ENCODE assay signal across 8 mouse cellular contexts in the genomic region with DNA sequence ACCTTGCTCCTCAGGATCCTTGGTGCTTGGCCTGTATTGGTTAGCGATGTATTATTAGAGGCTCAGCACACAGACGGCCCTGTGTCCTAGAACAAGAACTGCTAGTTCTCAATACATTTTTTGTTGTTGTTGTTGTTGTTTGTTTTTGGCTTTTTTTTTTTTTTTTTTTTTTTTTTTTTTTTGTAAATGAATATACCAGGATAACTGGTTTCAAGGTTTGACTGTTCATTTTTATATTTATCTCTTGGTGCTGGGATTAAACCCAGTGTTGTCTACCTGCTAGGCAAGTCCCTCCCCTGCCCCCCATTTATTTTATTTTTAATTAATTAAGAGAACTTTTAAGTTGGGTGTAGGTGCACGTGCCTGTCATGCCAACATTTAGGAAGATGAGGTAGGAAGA. TPM values are rescaled to one million over a fixed set of nuclear protein-coding genes. Genes with fewer than 3 reads are reported as not detected.
DNase-seq lines count a peak whose midpoint lies in the region; ATAC-seq and TF ChIP-seq lines count a peak whose summit lies in the region.

No protein-coding gene starts in this region.

- peak overlapping the region; percentile 81 for H3K9ac ChIP-seq in heart, embryonic 13.5 days
- H3K9ac ChIP-seq in forebrain, embryonic 15.5 days (replicated peaks) = peak overlapping the region; percentile 67; the same call in 1 of the 2 replicates
- peak overlapping the region; percentile 46 for H3K9ac ChIP-seq in liver, embryonic 16.5 days (ENCODE audit: low read depth, low read length)

- peaks cover 7% of the 10 kb centered on the region; the same call in 1 of the 2 replicates for H3K27me3 ChIP-seq in heart, embryonic 13.5 days (replicated peaks)
- no peaks in the 10 kb centered on the region for H3K27me3 ChIP-seq in E14TG2a.4 (ENCODE audit: insufficient read depth, low read length)
- H3K27me3 ChIP-seq in forebrain, embryonic 15.5 days = 0 out of 2 replicates have a peak, but pooled peaks cover 4% of the 10 kb centered on the region
- no peaks in the 10 kb centered on the region for H3K27me3 ChIP-seq in liver, embryonic 16.5 days (ENCODE audit: control insufficient read depth, insufficient read depth, low read depth, low read length)

- no peaks in the 10 kb centered on the region for H3K9me3 ChIP-seq in heart, embryonic 13.5 days
- H3K9me3 ChIP-seq in E14TG2a.4 (ENCODE audit: low read length) = peaks cover 34% of the 10 kb centered on the region
- H3K9me3 ChIP-seq in forebrain, embryonic 15.5 days = no peaks in the 10 kb centered on the region
- no peaks in the 10 kb centered on the region for H3K9me3 ChIP-seq in liver, embryonic 16.5 days (replicated peaks; ENCODE audit: control insufficient read depth, low read length)

- no peaks in the 10 kb centered on the region for H3K36me3 ChIP-seq in heart, embryonic 13.5 days
- H3K36me3 ChIP-seq in E14TG2a.4 (ENCODE audit: insufficient read depth, low read length) = no peaks in the 10 kb centered on the region
- H3K36me3 ChIP-seq in forebrain, embryonic 15.5 days = no peaks in the 10 kb centered on the region
- no peaks in the 10 kb centered on the region for H3K36me3 ChIP-seq in liver, embryonic 16.5 days (ENCODE audit: control insufficient read depth, insufficient read depth)

- no peak for ATAC-seq in heart, embryonic 13.5 days (ENCODE audit: extremely low read depth, insufficient number of reproducible peaks, low FRiP score, low TSS enrichment)
- no peak for ATAC-seq in forebrain, embryonic 15.5 days (replicated peaks)
- ATAC-seq in liver, embryonic 16.5 days (ENCODE audit: low read depth) = no peak

- TF ChIP-seq CTCF in E14TG2a.4 (conservative IDR thresholded peaks at IDR 0.05; ENCODE audit: low read length) = no peak

- 61% methylated on average over 3 of the region's 3 CpGs for WGBS in heart, embryonic 13.5 days
- 54% methylated on average over 3 of the region's 3 CpGs for WGBS in forebrain, embryonic 15.5 days
- WGBS in liver, embryonic 16.5 days (ENCODE audit: insufficient replicate concordance) = 56% methylated on average over 3 of the region's 3 CpGs

- peaks cover 11% of the 10 kb centered on the region for H3K4me1 ChIP-seq in heart, embryonic 13.5 days
- peaks cover 4% of the 10 kb centered on the region; the same call in 1 of the 2 replicates for H3K4me1 ChIP-seq in E14TG2a.4 (replicated peaks; ENCODE audit: low read depth, low read length)
- H3K4me1 ChIP-seq in forebrain, embryonic 15.5 days = peaks cover 7% of the 10 kb centered on the region
- peaks cover 5% of the 10 kb centered on the region for H3K4me1 ChIP-seq in liver, embryonic 16.5 days (ENCODE audit: control insufficient read depth, low read depth, low read length)

- peak overlapping the region; percentile 66 for H3K4me2 ChIP-seq in heart, embryonic 13.5 days
- peak overlapping the region; percentile 49 for H3K4me2 ChIP-seq in forebrain, embryonic 15.5 days (replicated peaks)
- peak overlapping the region; percentile 65 for H3K4me2 ChIP-seq in liver, embryonic 16.5 days (ENCODE audit: low read depth, low read length)

- no peak for DNase-seq in heart, adult 8-10 months (ENCODE audit: low spot score)
- no peak for DNase-seq in layer of hippocampus, postnatal 25 days (ENCODE audit: extremely low spot score in 1 of 2, low spot score in 1 of 2)
- no peak for DNase-seq in embryo, embryonic 9.5 days (ENCODE audit: extremely low spot score)
- no peak for DNase-seq in adipocyte (ENCODE audit: low spot score)

- peak overlapping the region; percentile 46 for H3K4me3 ChIP-seq in heart, embryonic 13.5 days
- H3K4me3 ChIP-seq in E14TG2a.4 (replicated peaks; ENCODE audit: low read length) = 0 out of 2 replicates have a peak overlapping the region, but pooled peaks have one; percentile 29
- peak overlapping the region; percentile 32; the same call in 1 of the 2 replicates for H3K4me3 ChIP-seq in forebrain, embryonic 15.5 days
- H3K4me3 ChIP-seq in liver, embryonic 16.5 days (ENCODE audit: low read depth, low read length) = peak overlapping the region; percentile 45

- peak overlapping the region; percentile 84 for H3K27ac ChIP-seq in heart, embryonic 13.5 days (replicated peaks)
- H3K27ac ChIP-seq in forebrain, embryonic 15.5 days (replicated peaks) = 0 out of 2 replicates have a peak overlapping the region, but pooled peaks have one; percentile 81
- peak overlapping the region; percentile 39 for H3K27ac ChIP-seq in liver, embryonic 16.5 days (ENCODE audit: low read length)

RNA-seq across cellular contexts. Expression of a gene that starts 6.5 kb away (rescaled TPM):
- polyA plus RNA-seq in heart, embryonic 13.5 days (2015; fragmentation: Nextera tagmentation; extraction: Ambion mirVana) = 42.0 and 44.2 TPM in 2 replicates
- under 1 TPM in 2 of 4 experiments, not detected in 2; 0.32 to 0.53 TPM for total RNA-seq in heart, adult 8-10 months (2022)
- 35.5 and 39.3 TPM in 2 replicates for polyA plus RNA-seq in forebrain, embryonic 15.5 days (2015; fragmentation: Nextera tagmentation; extraction: Ambion mirVana)
- 26.8 and 28.9 TPM in 2 replicates for polyA plus RNA-seq in liver, embryonic 16.5 days (2015; fragmentation: Nextera tagmentation; extraction: Ambion mirVana)
- total RNA-seq in layer of hippocampus, postnatal 25 days (2021) = under 1 TPM; 0.47 TPM

RNA-seq across cellular contexts. Expression of a gene that starts 32.9 kb away (rescaled TPM):
- polyA plus RNA-seq in heart, embryonic 13.5 days (2015; fragmentation: Nextera tagmentation; extraction: Ambion mirVana) = 616 and 654 TPM in 2 replicates
- 100 to 1,000 TPM; 504 to 617 (median 566) TPM for total RNA-seq in heart, adult 8-10 months (2022)
- polyA plus RNA-seq in forebrain, embryonic 15.5 days (2015; fragmentation: Nextera tagmentation; extraction: Ambion mirVana) = 478 and 525 TPM in 2 replicates
- 514 and 522 TPM in 2 replicates for polyA plus RNA-seq in liver, embryonic 16.5 days (2015; fragmentation: Nextera tagmentation; extraction: Ambion mirVana)
- 100 to 1,000 TPM; 437 to 521 TPM for total RNA-seq in layer of hippocampus, postnatal 25 days (2021)

RNA-seq across cellular contexts. Expression of a gene that starts 55.2 kb away (rescaled TPM):
- 2.1 TPM in 2 replicates for polyA plus RNA-seq in heart, embryonic 13.5 days (2015; fragmentation: Nextera tagmentation; extraction: Ambion mirVana)
- 1 to 10 TPM; 1.2 to 1.8 (median 1.6) TPM for total RNA-seq in heart, adult 8-10 months (2022)
- polyA plus RNA-seq in forebrain, embryonic 15.5 days (2015; fragmentation: Nextera tagmentation; extraction: Ambion mirVana) = 8.6 and 8.8 TPM in 2 replicates
- polyA plus RNA-seq in liver, embryonic 16.5 days (2015; fragmentation: Nextera tagmentation; extraction: Ambion mirVana) = 2.2 TPM in 2 replicates
- 10 to 100 TPM; 10.9 to 11.9 TPM for total RNA-seq in layer of hippocampus, postnatal 25 days (2021)
